Mouse (Mus musculus) embryonic facial prominence, embryonic 12.5 days (tissue): ENCODE results near the gene Spata25. TPM values are rescaled to one million over a fixed set of nuclear protein-coding genes. Genes with fewer than 3 reads are reported as not detected.
A peak's percentile ranks its signal among the peaks of the same experiment; 100 is the strongest.
"Not testable (repeated sequence)": the region's sequence is repeated elsewhere in the genome, so short reads cannot be mapped to it uniquely, and the experiment has no call there.

Experiments used
- ATAC-seq: fragments of 200-750 bp; cut with Nextera tagmentation; 2 replicates; pipeline ENCODE4 v1.8.0; 2017; ENCODE audit not compliant: insufficient number of reproducible peaks, insufficient read depth, low FRiP score, low TSS enrichment
- H3K27ac ChIP-seq: fragments of 300-500 bp; sonication (generic); 2 replicates; pipeline ENCODE4 v1.5.1; 2016; ENCODE audit warnings: mild to moderate bottlenecking
- H3K27me3 ChIP-seq: fragments of 300-500 bp; sonication (generic); 2 replicates; pipeline ENCODE4 v1.6.1; 2016; ENCODE audit warnings: mild to moderate bottlenecking, moderate library complexity
- H3K36me3 ChIP-seq: fragments of 300-500 bp; sonication (generic); 2 replicates; pipeline ENCODE4 v1.6.1; 2016; ENCODE audit warnings: mild to moderate bottlenecking
- H3K4me1 ChIP-seq: fragments of 300-500 bp; sonication (generic); 2 replicates; pipeline ENCODE4 v1.6.1; 2016
- H3K4me2 ChIP-seq: fragments of 300-500 bp; sonication (generic); replicated peaks from 2 replicates; pipeline ENCODE4 v1.6.1; 2016; ENCODE audit warnings: mild to moderate bottlenecking, moderate library complexity
- H3K4me3 ChIP-seq: fragments of 300-500 bp; sonication (generic); 2 replicates; pipeline ENCODE4 v1.5.1; 2016; ENCODE audit warnings: mild to moderate bottlenecking
- H3K9ac ChIP-seq: fragments of 300-500 bp; sonication (generic); 2 replicates; pipeline ENCODE4 v1.6.1; 2016; ENCODE audit warnings: mild to moderate bottlenecking, moderate library complexity
- H3K9me3 ChIP-seq: fragments of 300-500 bp; sonication (generic); 2 replicates; pipeline ENCODE4 v1.6.1; 2016; ENCODE audit warnings: mild to moderate bottlenecking, moderate library complexity
- WGBS: fragments of 180-500 bp; shearing (Covaris S2); methylation state at CpG from one replicate; pipeline ENCODE4 v1.1.7; 2016; 5-methylcytosine and 5-hydroxymethylcytosine counted together
- polyA plus RNA-seq: library from polyadenylated mRNA; unstranded; fragments of >200 nt; fragmentation: Nextera tagmentation; extraction: Ambion mirVana; gene quantifications from 2 replicates; pipeline ENCODE4 v1.2.1, GENCODE M21; 2016

Gene Spata25
- polyA plus RNA-seq, 1 experiment from 2014 or later = 0.22 TPM

- H3K4me1 ChIP-seq = peaks cover 13% of the 10 kb centered on the region; the same call in 1 of the 2 replicates
- no peaks in the 10 kb centered on the region for H3K9me3 ChIP-seq
- WGBS = 90% methylated on average over 16 of the region's 16 CpGs
- no peak overlapping the region; the same call in 1 of the 2 replicates for H3K27ac ChIP-seq
- H3K4me2 ChIP-seq = peak overlapping the region; percentile 76
- H3K36me3 ChIP-seq = peaks cover 29% of the 10 kb centered on the region
- peak overlapping the region; percentile 76; the same call in 1 of the 2 replicates for H3K9ac ChIP-seq
- H3K27me3 ChIP-seq = no peaks in the 10 kb centered on the region
- peak overlapping the region; percentile 70 for H3K4me3 ChIP-seq
- no peak for ATAC-seq
These were observed 25.0 kb downstream of the Spata25 start for GRCm38 (mm10) chr2:164803201-164803920.

GRCm38 (mm10) chr2:164800252-164801004, 27.9 kb downstream of the Spata25 start:
- no peaks in the 10 kb centered on the region for H3K27me3 ChIP-seq
- H3K9ac ChIP-seq = no peak overlapping the region
- ATAC-seq = no peak
- H3K9me3 ChIP-seq = no peaks in the 10 kb centered on the region
- peaks cover 44% of the 10 kb centered on the region for H3K36me3 ChIP-seq
- no peak overlapping the region for H3K4me2 ChIP-seq
- H3K4me3 ChIP-seq = no peak overlapping the region
- H3K4me1 ChIP-seq = peaks cover 9% of the 10 kb centered on the region; the same call in 1 of the 2 replicates
- H3K27ac ChIP-seq = no peak overlapping the region
- WGBS = 87% methylated on average over 13 of the region's 13 CpGs

GRCm38 (mm10) chr2:164798554-164798953, 29.8 kb downstream of the Spata25 start:
- not testable (repeated sequence) for H3K9me3 ChIP-seq, H3K27me3 ChIP-seq, H3K4me2 ChIP-seq, H3K4me3 ChIP-seq, H3K4me1 ChIP-seq, H3K27ac ChIP-seq, ATAC-seq, H3K9ac ChIP-seq
- peaks cover 54% of the 10 kb centered on the region for H3K36me3 ChIP-seq
- WGBS = 86% methylated on average over 6 of the region's 6 CpGs

- H3K4me2 ChIP-seq = no peak overlapping the region
- H3K9ac ChIP-seq = no peak overlapping the region
- no peak overlapping the region for H3K27ac ChIP-seq
- ATAC-seq = no peak
- no peaks in the 10 kb centered on the region for H3K4me1 ChIP-seq
- H3K4me3 ChIP-seq = no peak overlapping the region
- H3K27me3 ChIP-seq = no peaks in the 10 kb centered on the region
- no peaks in the 10 kb centered on the region for H3K9me3 ChIP-seq
- H3K36me3 ChIP-seq = peaks cover 60% of the 10 kb centered on the region
- WGBS = 80% methylated on average over 4 of the region's 4 CpGs
These were observed 32.5 kb downstream of the Spata25 start for GRCm38 (mm10) chr2:164795868-164796267.

- Histone ChIP-seq H3K9me3 (no peaks in the 10 kb centered on the region), H3K27ac (no peak overlapping the region), H3K36me3 (peaks cover 53% of the 10 kb centered on the region), H3K27me3 (no peaks in the 10 kb centered on the region), H3K9ac (no peak overlapping the region), H3K4me1 (no peaks in the 10 kb centered on the region), H3K4me3 (no peak overlapping the region), H3K4me2 (no peak overlapping the region)
- WGBS = 31% methylated on average over 5 of the region's 5 CpGs
- ATAC-seq = no peak
These were observed 34.0 kb downstream of the Spata25 start for GRCm38 (mm10) chr2:164794293-164794692.

GRCm38 (mm10) chr2:164793772-164794171, 34.6 kb downstream of the Spata25 start:
- no peaks in the 10 kb centered on the region for H3K9me3 ChIP-seq

GRCm38 (mm10) chr2:164793236-164793635, 35.1 kb downstream of the Spata25 start:
- WGBS = 89% methylated on average over 3 of the region's 3 CpGs
- Histone ChIP-seq H3K36me3 (peaks cover 49% of the 10 kb centered on the region), H3K9me3 (no peaks in the 10 kb centered on the region), H3K4me2 (no peak overlapping the region), H3K4me3 (no peak overlapping the region), H3K27ac (no peak overlapping the region), H3K9ac (no peak overlapping the region), H3K27me3 (no peaks in the 10 kb centered on the region), H3K4me1 (no peaks in the 10 kb centered on the region)
- no peak for ATAC-seq

More at GRCm38 (mm10) chr2:164793772-164794171, 34.6 kb downstream of the Spata25 start:
- peaks cover 50% of the 10 kb centered on the region for H3K36me3 ChIP-seq
- no peaks in the 10 kb centered on the region for H3K4me1 ChIP-seq
- WGBS = 94% methylated on average over 2 of the region's 2 CpGs
- H3K27ac ChIP-seq = no peak overlapping the region
- no peak overlapping the region for H3K4me2 ChIP-seq
- no peaks in the 10 kb centered on the region for H3K27me3 ChIP-seq
- ATAC-seq = no peak
- H3K9ac ChIP-seq = no peak overlapping the region
- no peak overlapping the region for H3K4me3 ChIP-seq

- Histone ChIP-seq H3K4me3 (no peak overlapping the region), H3K27me3 (no peaks in the 10 kb centered on the region), H3K4me2 (no peak overlapping the region), H3K27ac (no peak overlapping the region), H3K4me1 (no peaks in the 10 kb centered on the region), H3K36me3 (peaks cover 44% of the 10 kb centered on the region), H3K9ac (no peak overlapping the region), H3K9me3 (no peaks in the 10 kb centered on the region)
- whole genome bisulfite sequencing = 89% methylated on average over 12 of the region's 12 CpGs
- no peak for ATAC-seq
These were observed 35.7 kb downstream of the Spata25 start for GRCm38 (mm10) chr2:164792400-164793190.

GRCm38 (mm10) chr2:164791841-164792261, 36.5 kb downstream of the Spata25 start:
- no peak for ATAC-seq
- H3K4me1 ChIP-seq = peaks cover 4% of the 10 kb centered on the region; the same call in 1 of the 2 replicates
- no peaks in the 10 kb centered on the region for H3K9me3 ChIP-seq
- no peak overlapping the region for H3K4me3 ChIP-seq
- H3K4me2 ChIP-seq = no peak overlapping the region
- H3K36me3 ChIP-seq = peaks cover 44% of the 10 kb centered on the region
- 95% methylated on average over 18 of the region's 18 CpGs for WGBS
- no peak overlapping the region for H3K9ac ChIP-seq
- H3K27ac ChIP-seq = no peak overlapping the region
- no peaks in the 10 kb centered on the region for H3K27me3 ChIP-seq

- Histone ChIP-seq H3K4me2 (no peak overlapping the region), H3K4me1 (peaks cover 8% of the 10 kb centered on the region; the same call in 1 of the 2 replicates), H3K9me3 (no peaks in the 10 kb centered on the region), H3K27me3 (no peaks in the 10 kb centered on the region), H3K4me3 (no peak overlapping the region), H3K9ac (no peak overlapping the region), H3K27ac (no peak overlapping the region), H3K36me3 (peaks cover 35% of the 10 kb centered on the region)
- WGBS = 79% methylated on average over 4 of the region's 4 CpGs
- ATAC-seq = no peak
These were observed 37.9 kb downstream of the Spata25 start for GRCm38 (mm10) chr2:164790451-164790850.

GRCm38 (mm10) chr2:164788411-164788810, 39.9 kb downstream of the Spata25 start:
- Histone ChIP-seq H3K4me1 (peaks cover 15% of the 10 kb centered on the region; the same call in 1 of the 2 replicates), H3K4me3 (no peak overlapping the region), H3K9me3 (no peaks in the 10 kb centered on the region), H3K4me2 (no peak overlapping the region), H3K27me3 (no peaks in the 10 kb centered on the region), H3K36me3 (peaks cover 25% of the 10 kb centered on the region), H3K9ac (no peak overlapping the region), H3K27ac (no peak overlapping the region)
- no peak for ATAC-seq
- 52% methylated on average over 4 of the region's 4 CpGs for WGBS
